21 mouse cellular contexts compared by ENCODE assay signal in the genomic region with DNA sequence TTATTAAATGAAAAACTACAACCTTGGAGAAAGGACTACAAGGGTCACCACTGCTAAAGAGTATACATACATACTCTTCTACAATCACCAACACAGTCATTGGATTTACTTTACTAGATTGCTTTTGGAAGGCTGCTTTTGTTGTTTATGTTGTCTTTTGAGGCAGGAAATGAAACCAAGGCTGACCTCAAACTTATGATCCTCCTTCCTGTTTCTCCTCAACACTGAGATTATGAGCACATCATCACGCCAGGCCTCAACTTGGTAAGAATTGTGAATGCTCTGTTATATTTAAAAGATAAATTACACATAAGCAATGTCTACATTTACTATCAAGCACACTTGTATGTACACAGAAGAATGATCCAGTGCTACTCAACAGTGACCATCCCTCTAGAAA. TPM values are rescaled to one million over a fixed set of nuclear protein-coding genes. Genes with fewer than 3 reads are reported as not detected.
DNase-seq lines count a peak whose midpoint lies in the region; ATAC-seq lines count a peak whose summit lies in the region.
"Had no signal": no experiment of that assay in that cellular context is flagged by ENCODE, and none has a peak within 500 bp of the region (broad histone marks: within the 10 kb centered on the region; RNA-seq: fewer than 3 reads in every experiment).

No protein-coding gene starts in this region.

- no peaks in the 10 kb centered on the region for H3K9me3 ChIP-seq in liver, embryonic 16.5 days (replicated peaks; ENCODE audit: control insufficient read depth, low read length)
- H3K9me3 ChIP-seq in hindbrain, embryonic 11.5 days (ENCODE audit: control insufficient read depth, low read length): no peaks in the 10 kb centered on the region
- H3K9me3 ChIP-seq: heart, embryonic 13.5 days; liver, embryonic 15.5 days; midbrain, embryonic 15.5 days had no signal

- ATAC-seq in CD4-positive, CD25-positive, alpha-beta regulatory T cell, adult 4 months: peak; percentile 82
- no peak for ATAC-seq in liver, embryonic 16.5 days (ENCODE audit: low read depth)
- ATAC-seq in hindbrain, embryonic 11.5 days (ENCODE audit: low FRiP score): no peak
- ATAC-seq: forebrain, embryonic 14.5 days; hindbrain, postnatal 0 days; midbrain, embryonic 15.5 days had no signal

- H3K27ac ChIP-seq in liver, embryonic 16.5 days (ENCODE audit: low read length): peak overlapping the region; percentile 32; the same call in 1 of the 2 replicates
- no peak overlapping the region for H3K27ac ChIP-seq in hindbrain, embryonic 11.5 days (ENCODE audit: low read depth, low read length)
- H3K27ac ChIP-seq: heart, embryonic 13.5 days; hindbrain, postnatal 0 days; liver, embryonic 15.5 days; midbrain, embryonic 15.5 days had no signal

- H3K36me3 ChIP-seq in liver, embryonic 16.5 days (ENCODE audit: control insufficient read depth, insufficient read depth): peaks cover 3% of the 10 kb centered on the region
- no peaks in the 10 kb centered on the region; the same call in 1 of the 2 replicates for H3K36me3 ChIP-seq in splenic B cell, adult 2 months (ENCODE audit: control insufficient read depth, insufficient read depth, low read length, poor library complexity, severe bottlenecking)
- H3K36me3 ChIP-seq in hindbrain, embryonic 11.5 days (ENCODE audit: control insufficient read depth, insufficient read depth, low read length): no peaks in the 10 kb centered on the region
- H3K36me3 ChIP-seq: midbrain, embryonic 15.5 days had no signal

- no peak overlapping the region for H3K9ac ChIP-seq in liver, embryonic 16.5 days (ENCODE audit: low read depth, low read length)
- H3K9ac ChIP-seq in hindbrain, embryonic 11.5 days (ENCODE audit: low read depth, low read length): no peak overlapping the region
- H3K9ac ChIP-seq: heart, embryonic 13.5 days; liver, embryonic 15.5 days; midbrain, embryonic 15.5 days had no signal

- no peak overlapping the region for H3K4me2 ChIP-seq in liver, embryonic 16.5 days (ENCODE audit: low read depth, low read length)
- H3K4me2 ChIP-seq in hindbrain, embryonic 11.5 days (replicated peaks; ENCODE audit: low read depth, low read length): no peak overlapping the region
- H3K4me2 ChIP-seq: heart, embryonic 13.5 days; liver, embryonic 15.5 days; midbrain, embryonic 15.5 days had no signal

- no peaks in the 10 kb centered on the region for H3K27me3 ChIP-seq in liver, embryonic 16.5 days (ENCODE audit: control insufficient read depth, insufficient read depth, low read depth, low read length)
- no peaks in the 10 kb centered on the region for H3K27me3 ChIP-seq in splenic B cell, adult 2 months (ENCODE audit: control insufficient read depth, insufficient read depth, low read length, poor library complexity, severe bottlenecking)
- no peaks in the 10 kb centered on the region for H3K27me3 ChIP-seq in hindbrain, embryonic 11.5 days (ENCODE audit: control insufficient read depth, insufficient read depth, low read length)
- H3K27me3 ChIP-seq: heart, embryonic 13.5 days; liver, embryonic 15.5 days; midbrain, embryonic 15.5 days had no signal

- WGBS in liver, embryonic 16.5 days (ENCODE audit: insufficient replicate concordance): 80% methylated on average over 1 of the region's 1 CpGs
- WGBS in hindbrain, embryonic 11.5 days: 96% methylated on average over 1 of the region's 1 CpGs

- H3K4me3 ChIP-seq in liver, embryonic 16.5 days (ENCODE audit: low read depth, low read length): no peak overlapping the region
- H3K4me3 ChIP-seq in hindbrain, embryonic 11.5 days (ENCODE audit: low read depth, low read length): no peak overlapping the region
- H3K4me3 ChIP-seq: erythroblast, embryonic 14.5 days; heart, embryonic 13.5 days; liver, embryonic 15.5 days; midbrain, embryonic 15.5 days had no signal

- H3K4me1 ChIP-seq in liver, embryonic 16.5 days (ENCODE audit: control insufficient read depth, low read depth, low read length): peaks cover 36% of the 10 kb centered on the region
- H3K4me1 ChIP-seq in hindbrain, embryonic 11.5 days (replicated peaks; ENCODE audit: control insufficient read depth, insufficient read depth, low read length): no peaks in the 10 kb centered on the region

- peak; percentile 35 for DNase-seq in lung, postnatal 36 days
- no peak for DNase-seq in lung, postnatal 14 days
- peak; percentile 57 for DNase-seq in splenic B cell, adult 2 months (ENCODE audit: low read depth, low spot score)
- DNase-seq in hindbrain, embryonic 11.5 days (ENCODE audit: low spot score): no peak
- no peak for DNase-seq in adrenal gland, postnatal 10 days
- DNase-seq: adrenal gland, adult 2 months; cerebellum, adult 11 months; cerebellum, postnatal 25 days; heart, postnatal 36 days; kidney, adult 8-10 months; kidney, postnatal 4 days; left cerebral cortex, postnatal 4 days; right cerebral cortex, adult 18-20 months had no signal

RNA-seq across cellular contexts. Expression of a gene that starts 58.0 kb away (rescaled TPM):
- polyA plus RNA-seq in CD4-positive, CD25-positive, alpha-beta regulatory T cell, adult 4 months (2017; shearing (Covaris generic)): 10 to 100 TPM; 34.7 to 42.2 TPM
- polyA plus RNA-seq in liver, embryonic 16.5 days (2015; fragmentation: Nextera tagmentation; extraction: Ambion mirVana): 32.8 and 36.5 TPM in 2 replicates
- polyA plus RNA-seq in hindbrain, embryonic 11.5 days (2014; fragmentation: Nextera tagmentation; extraction: Ambion mirVana): 29.2 and 33.1 TPM in 2 replicates
- total RNA-seq in adrenal gland, postnatal 10 days (2021): 10 to 100 TPM; 46.9 to 56.3 TPM

Comparison
In these comparisons a context has a peak if more than half of its experiments do, and no peak if none do; other contexts are left out.
1. DNase-seq: peak in lung, postnatal 36 days (single experiment) and splenic B cell, adult 2 months (single experiment); none in lung, postnatal 14 days (single experiment), hindbrain, embryonic 11.5 days (single experiment) and adrenal gland, postnatal 10 days (single experiment).